Mouse (Mus musculus) adrenal gland (tissue): ENCODE measurements at regions not wholly inside any gene's neighbourhood (a gene's known extent, or its start where the extent isn't known, plus 50 kb on each side); places are given as distances from the start of the nearest gene placed in this dataset.

ENCODE experiments used
- intact Hi-C: fragments of 180-260 bp; cut with DNase I; formaldehyde crosslinking; loops from one replicate; pipeline ENCODE4 v1.15.1; 2025

GRCm38 (mm10) chr5:42364116-42364515 lies 296.4 kb downstream of the Gm16223 start:
- intact Hi-C loops, result no loop called here

GRCm38 (mm10) chr5:42387959-42388358 lies 320.2 kb downstream of the Gm16223 start:
- intact Hi-C loops, result no loop called here

GRCm38 (mm10) chr5:42396695-42397094 lies 328.9 kb downstream of the Gm16223 start:
- intact Hi-C loops, result no loop called here

- intact Hi-C loops, result loop anchor here (10.0 kb wide), 1 partner anchor 985 kb away; no protein-coding TSS in a partner anchor
Measured at GRCm38 (mm10) chr5:42409981-42410380, 342.2 kb downstream of the Gm16223 start.

GRCm38 (mm10) chr5:42412296-42412695 lies 344.5 kb downstream of the Gm16223 start:
- intact Hi-C loops, result loop anchor here (10.0 kb wide), 1 partner anchor 983 kb away; no protein-coding TSS in a partner anchor

- intact Hi-C loops, result no loop called here
Measured at GRCm38 (mm10) chr5:42425902-42426301, 358.1 kb downstream of the Gm16223 start.

- intact Hi-C loops, result no loop called here
Measured at GRCm38 (mm10) chr5:42433147-42433546, 365.4 kb downstream of the Gm16223 start.

- intact Hi-C loops, result no loop called here
Measured at GRCm38 (mm10) chr5:42448644-42449043, 380.9 kb downstream of the Gm16223 start.

GRCm38 (mm10) chr5:42449581-42449980 lies 381.8 kb downstream of the Gm16223 start:
- intact Hi-C loops, result no loop called here

GRCm38 (mm10) chr5:42453707-42454106 lies 385.9 kb downstream of the Gm16223 start:
- intact Hi-C loops, result no loop called here

- intact Hi-C loops, result no loop called here
Measured at GRCm38 (mm10) chr5:42461195-42461594, 393.4 kb downstream of the Gm16223 start.

GRCm38 (mm10) chr5:42464814-42465213 lies 397.1 kb downstream of the Gm16223 start:
- intact Hi-C loops, result no loop called here

- intact Hi-C loops, result no loop called here
Measured at GRCm38 (mm10) chr5:42473493-42473892, 405.7 kb downstream of the Gm16223 start.

GRCm38 (mm10) chr5:42502124-42502801 lies 434.5 kb downstream of the Gm16223 start:
- intact Hi-C loops, result no loop called here

- intact Hi-C loops, result no loop called here
Measured at GRCm38 (mm10) chr5:42502802-42503136, 435.0 kb downstream of the Gm16223 start.

- intact Hi-C loops, result no loop called here
Measured at GRCm38 (mm10) chr5:42509200-42509599, 441.4 kb downstream of the Gm16223 start.

- intact Hi-C loops, result no loop called here
Measured at GRCm38 (mm10) chr5:42523116-42524113, 455.7 kb downstream of the Gm16223 start.

GRCm38 (mm10) chr5:42525431-42525830 lies 457.7 kb downstream of the Gm16223 start:
- intact Hi-C loops, result no loop called here

GRCm38 (mm10) chr5:42560537-42560936 lies 492.8 kb downstream of the Gm16223 start:
- intact Hi-C loops, result no loop called here

GRCm38 (mm10) chr5:42563406-42563805 lies 495.6 kb downstream of the Gm16223 start:
- intact Hi-C loops, result no loop called here

GRCm38 (mm10) chr5:42575971-42576370 lies 508.2 kb downstream of the Gm16223 start:
- intact Hi-C loops, result no loop called here

- intact Hi-C loops, result no loop called here
Measured at GRCm38 (mm10) chr5:42578208-42578844, 510.6 kb downstream of the Gm16223 start.
